Mouse (Mus musculus) mouse embryonic stem cell (cell line): ENCODE data around the gene Ksr1.

Experiments used
- in situ Hi-C, 2 experiments: fragments of 300-500 bp; cut with MboI; formaldehyde crosslinking; loops; 1 replicate in 1 of 2; 3 replicates in 1 of 2; pipeline ENCODE4 v1.14.3; 2019 to 2020; ENCODE audit warnings: low sequenced_read_pairs in 2 of 2, low pct_unique_long_range_greater_than_20kb in 1 of 2, mixed read lengths in 1 of 2; ENCODE audit not compliant: unreplicated experiment in 1 of 2

Ksr1 gene

DNA sequence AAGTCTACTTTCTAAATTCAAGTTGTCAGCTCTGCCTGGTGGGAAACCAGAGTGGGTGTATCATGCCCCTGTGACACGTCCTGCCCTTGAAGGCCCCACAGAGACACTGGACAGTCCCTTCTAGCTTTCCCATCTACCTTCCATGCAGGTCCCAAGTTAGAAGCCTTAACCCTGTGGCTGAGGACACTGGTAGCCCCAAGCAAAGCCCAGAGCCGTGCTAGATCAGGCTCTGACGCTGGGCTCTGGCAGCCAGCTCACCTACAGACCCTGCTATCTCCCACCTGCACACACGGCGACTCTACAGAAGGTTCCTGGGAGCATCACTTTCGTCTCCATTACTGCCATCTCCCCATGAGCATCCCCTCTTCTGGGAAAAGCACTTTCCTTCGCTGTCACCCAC is 162.7 kb downstream of the Ksr1 start:
- in situ Hi-C loops = no loop called here

DNA sequence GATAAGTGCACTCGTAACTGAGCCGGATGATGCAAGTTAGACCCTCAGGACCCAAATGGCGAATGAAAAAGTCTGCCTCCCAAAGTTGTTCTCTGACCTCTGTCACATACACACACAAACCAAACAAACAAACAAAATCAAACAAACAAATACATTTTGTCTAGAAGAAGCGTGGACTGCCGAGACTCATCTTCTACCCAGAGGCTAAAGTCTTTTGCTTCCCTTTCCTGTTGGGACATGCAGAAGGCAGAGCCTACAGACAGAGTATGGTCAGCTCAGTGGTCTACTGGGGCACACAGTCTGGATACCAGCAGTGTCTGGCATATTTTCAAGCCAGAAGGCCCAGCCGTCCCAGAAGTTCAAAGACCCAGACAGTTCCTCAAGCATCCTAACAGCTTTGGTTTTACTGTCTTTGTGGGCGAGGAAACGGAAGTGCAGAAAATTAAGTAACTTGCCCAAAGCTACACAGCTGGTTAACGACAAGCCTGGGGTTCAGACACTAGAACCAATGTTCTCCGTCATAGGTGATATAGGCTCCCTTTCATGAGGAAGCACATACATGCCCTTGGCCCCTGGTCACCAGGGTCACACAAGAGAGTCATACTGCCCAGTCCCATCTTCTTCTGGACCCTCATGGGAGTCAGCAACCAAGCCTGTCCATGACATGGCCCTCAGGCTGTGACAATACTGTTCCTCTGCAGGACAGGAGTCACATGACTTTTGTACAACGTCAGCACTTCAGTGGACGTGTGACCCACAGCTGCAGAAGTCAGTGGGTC is 163.5 kb downstream of the Ksr1 start:
- in situ Hi-C loops = no loop called here

DNA sequence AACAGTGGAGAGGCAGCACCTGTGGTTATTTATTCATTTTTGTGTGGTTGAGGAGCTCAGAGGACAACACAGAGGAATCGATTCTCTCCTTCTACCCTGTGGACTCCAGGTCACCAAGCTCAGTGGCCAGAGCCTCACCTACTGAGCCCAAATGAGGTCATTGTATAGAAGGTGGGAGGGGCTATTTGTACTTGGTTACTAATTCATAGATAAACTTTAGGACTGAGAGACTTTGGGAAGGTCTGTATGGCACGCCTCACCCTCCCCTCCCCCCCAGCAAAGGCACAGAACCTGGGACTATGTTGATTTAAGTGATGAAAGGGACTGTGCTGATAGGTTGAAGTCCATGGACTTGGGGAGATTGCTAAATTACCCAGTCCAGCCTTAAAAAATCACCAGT is 164.2 kb downstream of the Ksr1 start:
- in situ Hi-C loops = no loop called here

DNA sequence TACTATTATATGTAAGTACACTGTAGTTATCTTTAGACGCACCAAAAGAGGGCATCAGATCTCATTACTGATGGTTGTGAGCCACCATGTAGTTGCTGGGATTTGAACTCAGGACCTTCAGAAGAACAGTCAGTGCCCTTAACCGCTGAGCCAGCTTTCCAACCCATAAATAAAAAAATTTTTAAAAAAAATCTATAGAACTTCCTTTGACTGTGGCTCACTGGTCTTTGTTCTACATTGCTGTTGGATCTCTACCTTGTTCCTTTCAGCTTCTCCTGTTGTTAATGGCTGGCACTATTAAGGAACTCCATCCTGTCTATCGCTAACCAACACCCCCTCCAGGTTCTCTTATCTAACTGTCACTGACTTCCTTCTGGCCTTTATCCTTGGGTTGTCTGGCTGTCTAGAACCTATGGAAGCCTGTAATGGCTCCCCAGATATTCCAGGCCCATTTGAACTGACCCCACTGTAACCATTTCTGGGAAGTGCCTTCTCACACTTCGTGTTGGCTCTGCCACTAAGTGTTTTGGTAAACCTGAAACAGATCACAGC is 166.0 kb downstream of the Ksr1 start:
- in situ Hi-C loops = no loop called here

DNA sequence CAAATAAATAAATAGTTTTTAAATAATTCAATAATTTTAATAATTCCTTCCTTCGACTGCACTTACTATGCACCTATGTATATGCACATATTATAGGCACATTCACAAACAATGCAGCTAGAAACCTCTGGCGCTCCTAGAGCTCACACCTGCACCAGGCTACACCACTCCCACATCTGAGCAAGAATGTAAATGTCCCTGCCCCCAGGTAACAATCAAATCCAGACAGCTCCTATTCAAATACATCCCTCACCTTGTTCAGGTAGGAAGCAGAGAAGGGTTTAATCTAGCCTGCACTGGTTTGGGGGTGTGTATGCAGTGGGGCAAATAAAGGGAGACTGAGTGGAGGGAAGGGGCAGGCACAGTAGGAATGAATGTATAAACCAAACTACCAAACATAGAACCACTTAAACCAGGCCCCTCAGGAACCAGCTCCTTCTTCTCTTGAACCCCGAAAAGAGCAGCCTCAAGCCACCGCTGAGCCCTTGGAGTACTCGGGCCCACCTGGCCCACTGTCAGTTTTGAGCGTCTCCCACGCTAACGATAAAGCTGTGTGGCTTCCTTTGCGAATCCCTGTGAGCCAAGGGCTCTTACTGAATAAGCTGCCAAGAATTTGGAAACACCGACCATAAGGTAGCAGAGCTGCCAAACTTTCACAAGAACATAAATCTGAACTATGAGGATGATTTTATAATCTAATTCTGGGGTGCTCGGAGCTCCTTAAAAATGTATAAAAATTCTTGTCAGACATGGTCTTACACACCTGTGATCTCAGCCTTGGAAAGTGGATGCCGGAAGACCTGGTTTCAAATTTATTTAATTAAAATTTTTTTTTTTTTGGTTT is 167.8 kb downstream of the Ksr1 start:
- in situ Hi-C loops = no loop called here

DNA sequence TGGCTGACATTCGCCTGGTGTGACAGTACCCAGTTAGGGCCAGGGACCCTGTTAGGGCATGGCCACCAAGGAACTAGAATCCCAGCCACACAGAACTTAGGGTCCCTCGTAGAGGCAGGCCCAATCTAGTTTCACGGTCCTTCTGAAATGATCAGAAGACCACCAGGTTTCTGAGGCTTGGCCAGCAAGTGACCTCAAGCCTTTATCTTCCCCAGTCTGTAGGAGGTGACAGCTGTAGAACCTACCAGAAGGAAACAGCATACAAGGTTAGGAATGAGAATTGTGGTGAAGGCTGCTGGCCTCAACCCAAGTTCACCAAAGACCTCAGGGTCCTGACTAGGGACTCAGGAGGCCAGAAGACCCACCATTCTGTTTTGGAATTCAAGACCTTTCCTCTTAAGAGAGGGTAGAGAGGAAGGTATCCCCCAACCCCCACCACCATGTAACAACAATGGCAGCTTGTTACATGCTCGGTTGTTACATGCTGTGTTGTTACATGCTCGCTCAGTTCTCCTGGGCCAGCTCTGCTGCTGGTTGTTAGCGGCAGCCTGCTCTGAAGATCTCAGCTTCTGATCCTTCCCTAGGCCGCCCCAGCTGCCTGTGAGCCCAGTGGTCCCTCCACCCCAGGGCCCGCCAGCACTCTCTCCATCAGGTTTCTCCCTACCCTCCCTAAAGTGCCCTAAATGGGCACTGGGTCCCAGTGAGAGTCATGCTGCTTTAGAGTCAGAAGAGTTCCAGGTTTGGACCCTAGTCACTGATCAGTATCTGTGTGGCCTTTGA is 169.3 kb downstream of the Ksr1 start:
- in situ Hi-C loops = no loop called here

DNA sequence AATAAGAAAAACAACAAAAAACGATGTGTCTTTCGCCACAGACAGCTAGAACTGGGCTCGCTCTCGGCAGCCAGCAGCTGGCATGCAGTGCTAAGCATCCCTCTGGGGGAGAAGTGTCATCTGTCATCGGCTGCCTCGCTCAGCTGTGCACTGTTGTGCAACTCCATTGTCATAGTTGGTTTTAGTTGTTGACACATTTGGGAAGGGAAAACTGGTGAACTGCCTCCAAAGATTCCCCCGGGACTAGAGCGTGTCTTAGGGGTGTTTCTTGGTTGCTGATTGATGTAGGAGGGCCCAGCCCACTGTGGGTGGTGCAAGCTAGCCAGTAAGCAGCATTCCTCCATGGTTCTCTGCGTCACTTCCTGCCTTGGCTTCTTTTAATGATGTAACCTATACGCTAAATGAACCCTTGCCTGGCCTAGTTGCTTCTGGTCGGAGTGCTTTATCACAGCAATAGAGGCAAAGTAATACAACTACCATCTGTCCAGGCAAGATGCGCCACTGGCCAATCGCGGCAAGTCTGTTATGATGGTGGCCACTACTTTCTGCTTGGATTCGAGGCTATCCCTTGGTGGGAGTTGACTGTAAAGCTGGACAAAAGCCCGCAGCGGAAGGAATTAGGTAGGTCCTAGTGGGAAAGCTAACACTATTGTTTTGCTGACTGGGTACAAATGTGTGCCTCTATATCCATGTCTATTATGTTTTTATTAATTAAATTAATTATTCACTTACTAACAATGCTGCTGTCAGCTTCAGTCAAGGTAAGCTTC is 172.6 kb downstream of the Ksr1 start:
- in situ Hi-C loops = no loop called here

DNA sequence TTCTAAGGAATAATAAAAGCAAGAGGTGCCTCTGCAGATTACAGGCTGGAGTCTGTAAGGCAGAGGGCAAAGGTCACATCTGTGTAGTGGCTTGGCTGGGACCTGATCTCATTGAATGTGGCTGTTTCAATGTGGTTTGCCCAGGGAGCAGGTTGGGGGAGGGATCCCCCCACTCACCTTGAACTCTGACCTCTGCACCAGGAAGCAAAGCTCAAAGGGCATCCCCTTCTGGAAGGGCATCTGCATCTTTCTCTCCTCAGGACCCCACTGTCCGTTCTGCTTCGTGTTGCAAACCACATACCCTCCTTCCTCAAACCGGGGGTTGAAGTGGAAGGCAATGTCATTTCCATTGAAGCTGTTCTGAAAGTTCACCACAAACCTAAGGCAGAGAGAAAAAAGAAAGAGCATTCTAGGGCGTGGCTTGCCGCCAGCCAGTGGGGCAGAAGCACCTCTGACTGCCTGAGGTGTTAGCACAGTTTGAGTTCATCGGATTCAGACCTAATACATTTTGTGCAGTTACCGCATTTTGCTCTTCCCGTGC is 173.3 kb downstream of the Ksr1 start:
- in situ Hi-C loops = no loop called here

DNA sequence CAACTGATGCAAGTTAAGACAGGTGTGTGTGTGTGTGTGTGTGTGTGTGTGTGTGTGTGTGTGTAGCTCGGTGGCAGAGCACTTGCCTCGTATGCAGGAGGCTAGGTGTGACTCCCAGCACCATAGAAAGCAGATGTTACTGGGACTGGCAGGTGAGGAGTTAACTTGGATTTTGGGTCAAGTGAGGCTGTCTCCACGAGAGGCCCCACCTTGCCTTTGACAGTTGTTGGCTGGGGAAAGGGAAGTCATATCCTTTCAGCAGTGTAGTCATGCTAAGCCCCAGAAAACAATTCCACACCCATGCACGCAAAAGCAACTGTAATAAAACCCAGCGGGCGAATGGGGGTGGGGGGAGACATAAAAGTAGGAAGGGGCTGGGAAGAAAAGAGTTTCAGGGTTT is 173.9 kb downstream of the Ksr1 start:
- in situ Hi-C loops = no loop called here

DNA sequence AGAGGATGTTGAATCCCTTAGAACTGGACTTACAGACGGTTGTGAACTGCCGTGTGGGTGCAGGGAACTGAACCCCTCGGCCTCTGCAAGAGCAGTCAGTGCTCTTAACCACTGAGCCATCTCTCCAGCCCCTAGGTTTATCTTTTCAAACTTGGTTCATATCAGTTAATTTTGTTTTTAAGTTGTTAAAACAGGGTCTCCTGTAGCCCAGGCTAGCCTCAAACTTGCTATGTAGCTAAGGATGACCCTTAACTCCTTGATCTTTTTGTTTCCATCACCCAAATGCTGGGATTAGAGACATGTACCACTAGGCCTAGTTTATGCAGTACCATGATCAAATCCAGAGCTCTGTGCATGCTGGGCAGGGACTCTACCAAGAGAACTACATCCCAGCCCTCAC is 174.5 kb downstream of the Ksr1 start:
- in situ Hi-C loops = no loop called here

DNA sequence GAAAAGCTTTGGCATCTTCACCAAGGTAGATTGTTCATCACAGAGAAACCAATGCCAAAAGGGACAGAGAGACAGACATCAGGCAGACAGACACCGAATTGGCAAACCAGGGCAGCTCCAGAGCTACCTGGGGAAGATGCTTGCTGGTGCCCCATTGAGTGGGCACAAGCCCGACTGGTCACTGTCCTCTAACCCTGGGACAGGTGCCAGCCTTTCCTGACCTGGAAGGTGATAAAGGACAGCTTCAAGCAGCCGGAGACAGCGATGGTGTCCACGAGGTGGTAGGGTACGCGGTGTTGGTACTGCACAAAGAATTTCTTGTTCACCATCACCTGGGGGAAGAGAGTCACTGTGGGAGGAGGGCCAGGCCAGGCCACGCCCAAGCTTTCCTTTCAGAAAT is 175.1 kb downstream of the Ksr1 start:
- in situ Hi-C loops = no loop called here

DNA sequence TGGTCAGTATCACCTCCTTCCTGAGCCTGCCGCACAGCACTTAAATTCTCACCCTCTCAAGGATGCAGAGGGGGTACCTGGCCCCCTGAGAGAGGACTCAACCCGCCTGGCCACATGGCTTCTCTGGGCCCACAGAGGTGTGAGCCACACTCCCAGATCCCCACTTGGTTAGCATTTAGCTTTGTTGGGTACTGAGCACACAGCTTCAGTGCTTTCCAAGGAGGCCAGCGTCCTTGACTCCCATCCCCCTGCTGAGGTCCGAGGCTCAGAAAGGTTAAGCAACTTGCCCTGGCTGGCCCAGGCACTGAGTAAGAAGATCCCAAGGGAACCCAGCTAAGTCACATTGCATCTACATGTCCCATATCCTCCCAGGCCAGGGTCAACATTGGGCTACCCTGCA is 178.1 kb downstream of the Ksr1 start:
- in situ Hi-C loops = loop anchor here in 1 of 2 experiments (10.0 kb wide), 1 partner anchor 247 kb away; no protein-coding TSS in a partner anchor

DNA sequence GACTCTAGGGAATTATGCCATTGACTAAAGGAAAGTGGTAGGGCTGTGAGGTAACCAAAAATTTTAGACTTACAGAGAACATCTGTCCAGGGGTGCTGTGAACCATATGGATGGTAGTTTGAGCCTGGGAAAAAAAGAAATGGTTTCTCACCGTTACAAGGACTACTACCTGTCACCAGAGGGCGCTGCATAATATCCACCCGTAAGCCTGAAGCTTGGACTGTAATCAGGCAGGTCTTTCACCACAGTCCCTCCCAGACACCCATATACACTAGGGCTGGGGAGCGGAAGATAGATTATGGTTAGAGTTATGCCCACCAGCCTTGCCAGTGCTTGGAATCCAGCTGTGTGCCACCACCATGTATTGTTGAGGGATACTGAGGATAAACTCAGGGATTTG is 178.8 kb downstream of the Ksr1 start:
- in situ Hi-C loops = loop anchor here in 1 of 2 experiments (10.0 kb wide), 1 partner anchor 247 kb away; no protein-coding TSS in a partner anchor
